Mouse (Mus musculus): ENCODE results near the gene Il17c.

- no peak for TF ChIP-seq CTCF (IDR thresholded peaks at IDR 0.05; ENCODE audit: borderline replicate concordance, extremely low read depth, insufficient read depth, insufficient read length)
- TF ChIP-seq POLR2A (IDR thresholded peaks at IDR 0.05; ENCODE audit: borderline replicate concordance, extremely low read depth, insufficient read depth, insufficient read length, poor library complexity, severe bottlenecking): no peak
Observed at GRCm38 (mm10) chr8:122428163-122428562, 6.3 kb downstream of the Il17c start.
